Mouse (Mus musculus) liver, adult 2 months (tissue): ENCODE data around the gene Cux2. TPM values are rescaled to one million over a fixed set of nuclear protein-coding genes. Genes with fewer than 3 reads are reported as not detected.

ENCODE experiments used
- DNase-seq: peaks from one replicate; pipeline ENCODE4 v3.0.0-alpha.2; 2011; ENCODE audit warnings: low read depth, low spot score; ENCODE audit errors: extremely low read depth
- H3K27ac ChIP-seq: fragments of 200-500 bp; replicated peaks from 2 replicates; pipeline ENCODE4 v1.5.1; 2012; ENCODE audit warnings: low read depth, mild to moderate bottlenecking, control low read depth, inconsistent platforms, low read length; ENCODE audit not compliant: insufficient read depth
- H3K27me3 ChIP-seq: fragments of 200-500 bp; 2 replicates; pipeline ENCODE4 v1.6.1; 2012; ENCODE audit warnings: mild to moderate bottlenecking, moderate library complexity, low read length, inconsistent platforms; ENCODE audit not compliant: control insufficient read depth, insufficient read depth
- H3K36me3 ChIP-seq: fragments of 200-500 bp; 2 replicates; pipeline ENCODE4 v1.6.1; 2012; ENCODE audit warnings: low read length, inconsistent platforms; ENCODE audit not compliant: control insufficient read depth, insufficient read depth
- H3K4me1 ChIP-seq: fragments of 200-500 bp; 2 replicates; pipeline ENCODE4 v1.6.1; 2011; ENCODE audit warnings: low read length; ENCODE audit not compliant: control insufficient read depth, insufficient read depth
- H3K4me3 ChIP-seq: fragments of 200-500 bp; 2 replicates; pipeline ENCODE4 v1.5.1; 2011; ENCODE audit warnings: low read depth, mild to moderate bottlenecking, control low read depth, low read length, moderate library complexity; ENCODE audit not compliant: insufficient read depth
- H3K79me2 ChIP-seq: fragments of 200-500 bp; 2 replicates; pipeline ENCODE4 v1.6.1; 2012; ENCODE audit warnings: inconsistent platforms, mild to moderate bottlenecking, low read length, moderate library complexity; ENCODE audit not compliant: control insufficient read depth, insufficient read depth
- H3K9ac ChIP-seq: fragments of 200-500 bp; 2 replicates; pipeline ENCODE4 v1.6.1; 2012; ENCODE audit warnings: low read depth, mild to moderate bottlenecking, control low read depth, inconsistent platforms, low read length
- CTCF ChIP-seq: fragments of 200-500 bp; IDR thresholded peaks from 2 replicates; pipeline ENCODE4 v1.5.1; 2011; ENCODE audit warnings: low read depth, low read length, control low read depth
- POLR2A ChIP-seq: fragments of 200-500 bp; IDR thresholded peaks from 2 replicates; pipeline ENCODE4 v1.6.1; 2011; ENCODE audit warnings: low read length, control low read depth; ENCODE audit not compliant: insufficient read depth; ENCODE audit errors: extremely low read depth
- WGBS: fragments of 180-500 bp; shearing (Covaris S2); methylation state at CpG from one replicate; pipeline ENCODE4 v1.1.7; 2018; 5-methylcytosine and 5-hydroxymethylcytosine counted together
- polyA plus RNA-seq: library from polyadenylated mRNA; depleted of rRNA; stranded (reverse); fragments of >200 nt; gene quantifications from 2 replicates; pipeline ENCODE4 v1.2.3, GENCODE M21; 2012
- total RNA-seq: library from RNA; depleted of rRNA; stranded (reverse); fragments of >200 nt; gene quantifications from 2 replicates; pipeline ENCODE4 v1.2.3, GENCODE M21; 2014

Gene Cux2
- total and polyA plus RNA-seq, 2 experiments, result 4.1 to 11.6 TPM

GRCm38 (mm10) chr5:121864330-121864729 lies 185.6 kb downstream of the Cux2 start:
- Histone ChIP-seq H3K27me3 (no peaks in the 10 kb centered on the region), H3K36me3 (no peaks in the 10 kb centered on the region), H3K9ac (no peak overlapping the region), H3K4me1 (no peaks in the 10 kb centered on the region), H3K79me2 (no peaks in the 10 kb centered on the region), H3K27ac (no peak overlapping the region), H3K4me3 (no peak overlapping the region)
- WGBS, result 56% methylated on average over 9 of the region's 11 CpGs
- DNase-seq, result no peak
- TF ChIP-seq CTCF (no peak), POLR2A (no peak)

DNA sequence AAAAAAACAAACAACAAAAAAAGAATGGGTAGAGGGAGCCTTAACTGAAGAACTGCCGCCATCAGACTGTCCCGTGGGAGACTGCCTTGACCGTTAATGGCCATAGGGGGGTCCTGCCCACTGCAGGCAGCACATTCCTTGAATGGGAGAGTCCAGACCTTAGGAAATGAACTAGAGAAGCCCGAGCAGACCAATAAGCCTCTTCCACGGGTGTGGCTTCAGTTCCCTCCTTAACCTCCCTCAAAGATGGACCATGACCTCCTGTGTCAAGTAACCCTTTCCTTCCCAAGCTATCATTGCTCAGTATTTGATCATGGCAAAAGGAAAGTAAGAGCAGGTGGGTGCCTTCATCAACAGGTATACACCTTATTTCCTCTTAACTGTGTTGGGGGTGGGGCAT lies 187.9 kb downstream of the Cux2 start:
- Histone ChIP-seq H3K4me3 (no peak overlapping the region), H3K36me3 (no peaks in the 10 kb centered on the region), H3K27ac (no peak overlapping the region), H3K4me1 (peaks cover 2% of the 10 kb centered on the region), H3K79me2 (no peaks in the 10 kb centered on the region), H3K9ac (no peak overlapping the region), H3K27me3 (no peaks in the 10 kb centered on the region)
- DNase-seq, result no peak
- 68% methylated on average over 5 of the region's 5 CpGs for WGBS
- TF ChIP-seq POLR2A, result no peak
- no peak for TF ChIP-seq CTCF

- Histone ChIP-seq H3K36me3 (no peaks in the 10 kb centered on the region), H3K27me3 (no peaks in the 10 kb centered on the region), H3K27ac (no peak overlapping the region), H3K4me3 (no peak overlapping the region), H3K79me2 (no peaks in the 10 kb centered on the region), H3K4me1 (peaks cover 16% of the 10 kb centered on the region), H3K9ac (no peak overlapping the region)
- WGBS, result 32% methylated on average over 12 of the region's 12 CpGs
- peak; percentile 47 for DNase-seq
- TF ChIP-seq POLR2A (no peak), CTCF (no peak)
These were observed 191.5 kb downstream of the Cux2 start for GRCm38 (mm10) chr5:121858427-121858826.

DNA sequence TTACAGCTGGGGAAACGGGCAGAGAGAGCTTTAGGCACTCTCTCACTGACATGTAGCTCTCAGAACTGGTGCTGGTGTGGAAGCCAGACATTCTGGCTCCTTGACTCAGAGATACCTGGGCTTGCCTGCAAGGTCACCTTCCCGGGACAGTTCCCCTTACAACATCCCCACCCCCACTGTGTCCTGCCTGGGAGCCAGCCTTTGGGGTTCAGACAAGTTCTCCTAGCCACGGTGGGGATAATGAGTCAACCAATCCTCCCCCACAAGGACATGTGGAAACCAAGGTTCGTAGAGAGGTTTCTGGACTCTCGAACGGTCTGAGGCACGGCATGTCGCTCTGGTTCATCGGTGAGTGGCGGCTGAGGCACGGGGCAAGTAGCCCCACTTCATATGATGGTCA lies 193.2 kb downstream of the Cux2 start:
- Histone ChIP-seq H3K4me3 (no peak overlapping the region), H3K27me3 (no peaks in the 10 kb centered on the region), H3K27ac (no peak overlapping the region), H3K79me2 (no peaks in the 10 kb centered on the region), H3K36me3 (no peaks in the 10 kb centered on the region), H3K9ac (no peak overlapping the region), H3K4me1 (peaks cover 21% of the 10 kb centered on the region)
- TF ChIP-seq POLR2A, result no peak
- no peak for TF ChIP-seq CTCF
- WGBS, result 67% methylated on average over 11 of the region's 11 CpGs
- no peak for DNase-seq

DNA sequence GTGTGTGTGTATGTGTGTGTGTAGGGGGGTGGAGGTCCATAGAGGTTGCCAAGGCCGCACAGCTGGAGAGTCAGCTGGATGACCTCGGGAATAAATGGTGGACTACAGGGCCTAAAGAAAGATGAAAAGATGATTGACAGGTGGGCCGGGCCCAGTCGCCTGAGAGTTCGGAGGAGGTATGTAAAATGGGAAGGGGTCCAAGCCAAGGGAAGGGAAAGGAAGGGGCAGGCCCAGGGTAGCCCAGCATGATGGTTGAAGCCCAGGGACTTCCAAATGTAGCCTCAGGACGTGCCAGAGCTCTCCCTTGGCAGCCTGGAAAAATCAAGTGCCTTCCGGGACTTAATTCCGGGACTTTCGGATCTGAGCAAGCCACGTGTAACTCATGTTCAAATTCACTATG lies 195.1 kb downstream of the Cux2 start:
- Histone ChIP-seq H3K27ac (no peak overlapping the region), H3K36me3 (no peaks in the 10 kb centered on the region), H3K9ac (no peak overlapping the region), H3K27me3 (no peaks in the 10 kb centered on the region), H3K4me3 (no peak overlapping the region), H3K79me2 (no peaks in the 10 kb centered on the region), H3K4me1 (peaks cover 24% of the 10 kb centered on the region)
- TF ChIP-seq CTCF, result no peak
- no peak for TF ChIP-seq POLR2A
- 85% methylated on average over 10 of the region's 10 CpGs for WGBS
- no peak for DNase-seq

- H3K4me3 ChIP-seq, result no peak overlapping the region
- TF ChIP-seq POLR2A (no peak), CTCF (no peak)
These were observed 196.4 kb downstream of the Cux2 start for GRCm38 (mm10) chr5:121853368-121854051.

More at GRCm38 (mm10) chr5:121853368-121854051, 196.4 kb downstream of the Cux2 start:
- Histone ChIP-seq H3K27ac (peak overlapping the region; percentile 59), H3K4me1 (peaks cover 25% of the 10 kb centered on the region), H3K79me2 (peaks cover 4% of the 10 kb centered on the region; the same call in 1 of the 2 replicates), H3K27me3 (no peaks in the 10 kb centered on the region), H3K36me3 (no peaks in the 10 kb centered on the region), H3K9ac (peak overlapping the region; percentile 4; the same call in 1 of the 2 replicates)
- WGBS, result 25% methylated on average over 9 of the region's 9 CpGs
- peak; percentile 72 for DNase-seq
